8 mouse cellular contexts compared by ENCODE assay signal in genomic region chr4:99930518-99931239, GRCm38 (mm10). TPM values are rescaled to one million over a fixed set of nuclear protein-coding genes. Genes with fewer than 3 reads are reported as not detected.
DNase-seq lines count a peak whose midpoint lies in the region; ATAC-seq and TF ChIP-seq lines count a peak whose summit lies in the region.

No protein-coding gene starts in this region.

- H3K27me3 ChIP-seq in E14TG2a.4 (ENCODE audit: insufficient read depth, low read length), result peaks cover 12% of the 10 kb centered on the region
- H3K27me3 ChIP-seq in MEL (ENCODE audit: control insufficient read depth in 1 of 2, insufficient read depth in 2 of 2, low read length in 2 of 2), result no peaks in the 10 kb centered on the region
- H3K27me3 ChIP-seq in liver, embryonic 11.5 days (replicated peaks; ENCODE audit: control insufficient read depth, insufficient read depth, low read length), result no peaks in the 10 kb centered on the region
- H3K27me3 ChIP-seq in neural tube, embryonic 12.5 days (replicated peaks), result no peaks in the 10 kb centered on the region

- TF ChIP-seq POLR2A in MEL (IDR thresholded peaks at IDR 0.05; ENCODE audit: control insufficient read depth in 1 of 2, insufficient read depth in 1 of 2, low read depth in 1 of 2, low read length in 2 of 2, poor library complexity in 1 of 2), result no peak

- TF ChIP-seq EP300 in MEL (IDR thresholded peaks at IDR 0.05; ENCODE audit: low read depth in 1 of 2, low read length in 2 of 2), result no peak

- peaks cover 32% of the 10 kb centered on the region for H3K36me3 ChIP-seq in E14TG2a.4 (ENCODE audit: insufficient read depth, low read length)
- H3K36me3 ChIP-seq in MEL (ENCODE audit: control insufficient read depth in 1 of 2, insufficient read depth in 2 of 2, low read length in 2 of 2), result no peaks in the 10 kb centered on the region
- H3K36me3 ChIP-seq in liver, embryonic 11.5 days (ENCODE audit: control insufficient read depth, insufficient read depth, low read length), result peaks cover 5% of the 10 kb centered on the region; the same call in 1 of the 2 replicates
- no peaks in the 10 kb centered on the region for H3K36me3 ChIP-seq in neural tube, embryonic 12.5 days

- ATAC-seq in liver, embryonic 11.5 days (replicated peaks; ENCODE audit: low FRiP score), result no peak
- no peak for ATAC-seq in neural tube, embryonic 12.5 days (ENCODE audit: low FRiP score, low read depth)
- ATAC-seq in activated CD4-positive, CD25-positive, alpha-beta regulatory T cell, adult 4 months, result no peak

- TF ChIP-seq RAD21 in MEL (IDR thresholded peaks at IDR 0.05; ENCODE audit: low read depth, low read length), result no peak

- H3K4me1 ChIP-seq in E14TG2a.4 (replicated peaks; ENCODE audit: low read depth, low read length) (peaks cover 28% of the 10 kb centered on the region), MEL (ENCODE audit: control insufficient read depth in 1 of 2, insufficient read depth in 2 of 2, low read length in 2 of 2) (0 out of 4 replicates have a peak, but pooled peaks cover 0 to 5% of the 10 kb centered on the region in 2 experiments)
- peaks cover 15% of the 10 kb centered on the region for H3K4me1 ChIP-seq in liver, embryonic 11.5 days (replicated peaks; ENCODE audit: control insufficient read depth, insufficient read depth, low read length)
- peaks cover 12% of the 10 kb centered on the region for H3K4me1 ChIP-seq in neural tube, embryonic 12.5 days

- H3K9me3 ChIP-seq in E14TG2a.4 (ENCODE audit: low read length), result no peaks in the 10 kb centered on the region
- H3K9me3 ChIP-seq in MEL (replicated peaks; ENCODE audit: insufficient read depth, low read length), result no peaks in the 10 kb centered on the region
- no peaks in the 10 kb centered on the region for H3K9me3 ChIP-seq in liver, embryonic 11.5 days (ENCODE audit: control insufficient read depth, low read length)
- H3K9me3 ChIP-seq in neural tube, embryonic 12.5 days, result no peaks in the 10 kb centered on the region

- H3K27ac ChIP-seq in MEL (ENCODE audit: control insufficient read depth, low read depth, low read length), result peak overlapping the region; percentile 24
- 0 out of 2 replicates have a peak overlapping the region, but pooled peaks have one; percentile 95 for H3K27ac ChIP-seq in liver, embryonic 11.5 days (ENCODE audit: low read depth, low read length)
- H3K27ac ChIP-seq in neural tube, embryonic 12.5 days, result no peak overlapping the region

- no peak for DNase-seq in MEL (ENCODE audit: low read depth, low spot score)
- peak; percentile 35 to 40 for DNase-seq in heart, adult 9 months (ENCODE audit: low spot score in 2 of 2)
- no peak for DNase-seq in liver, embryonic 11.5 days (ENCODE audit: low spot score)
- no peak for DNase-seq in spleen, postnatal 4 days (ENCODE audit: low spot score in 2 of 2)
- no peak for DNase-seq in spleen, postnatal 10 days (ENCODE audit: low spot score in 2 of 2)

- peak overlapping the region; percentile 42 for H3K9ac ChIP-seq in MEL (ENCODE audit: control insufficient read depth, low read depth, low read length, poor library complexity, severe bottlenecking)
- peak overlapping the region; percentile 26; the same call in 1 of the 2 replicates for H3K9ac ChIP-seq in liver, embryonic 11.5 days (ENCODE audit: low read depth, low read length)
- no peak overlapping the region for H3K9ac ChIP-seq in neural tube, embryonic 12.5 days

- TF ChIP-seq CTCF in E14TG2a.4 (conservative IDR thresholded peaks at IDR 0.05; ENCODE audit: low read length), result no peak
- TF ChIP-seq CTCF in MEL (IDR thresholded peaks at IDR 0.05 in 2 of 3, conservative IDR thresholded peaks at IDR 0.05 in 1 of 3; ENCODE audit: control insufficient read depth in 1 of 3, insufficient read depth in 1 of 3, low read depth in 2 of 3, low read length in 3 of 3, poor library complexity in 1 of 3, severe bottlenecking in 1 of 3), result no peak

- H3K4me3 ChIP-seq in E14TG2a.4 (replicated peaks; ENCODE audit: low read length) (peak overlapping the region; percentile 92), MEL (ENCODE audit: control insufficient read depth in 1 of 2, insufficient read depth in 1 of 2, low read depth in 2 of 2, low read length in 2 of 2) (peak overlapping the region; percentile 39 to 79)
- peak overlapping the region; percentile 76 for H3K4me3 ChIP-seq in liver, embryonic 11.5 days (ENCODE audit: low read depth, low read length)
- no peak overlapping the region for H3K4me3 ChIP-seq in neural tube, embryonic 12.5 days

- H3K4me2 ChIP-seq in liver, embryonic 11.5 days, result peak overlapping the region; percentile 70
- H3K4me2 ChIP-seq in neural tube, embryonic 12.5 days (replicated peaks), result peak overlapping the region; percentile 96

- peaks cover 2% of the 10 kb centered on the region; the same call in 1 of the 2 replicates for H3K79me2 ChIP-seq in MEL (ENCODE audit: control insufficient read depth, insufficient read depth, low read length, poor library complexity)

- WGBS in liver, embryonic 11.5 days, result 49% methylated on average over 10 of the region's 10 CpGs
- WGBS in neural tube, embryonic 12.5 days, result 47% methylated on average over 10 of the region's 10 CpGs

TF ChIP-seq in MEL, 35 proteins besides CTCF, POLR2A, EP300 and RAD21:
- TF ChIP-seq ELF1 (IDR thresholded peaks at IDR 0.05; ENCODE audit: low read depth, low read length), result no peak
- no peak for TF ChIP-seq USF2 (IDR thresholded peaks at IDR 0.05; ENCODE audit: borderline replicate concordance in 1 of 2, insufficient read depth in 1 of 2, low read depth in 1 of 2, low read length in 2 of 2)
- no peak for TF ChIP-seq ZMIZ1 (IDR thresholded peaks at IDR 0.05; ENCODE audit: low read depth, low read length)
- no peak for TF ChIP-seq ZKSCAN1 (IDR thresholded peaks at IDR 0.05; ENCODE audit: low read depth, low read length)
- no peak for TF ChIP-seq CHD1 (IDR thresholded peaks at IDR 0.05; ENCODE audit: low read depth, low read length)

RNA-seq across cellular contexts. Expression of gene Itgb3bp, which starts 1.1 kb away (rescaled TPM):
- 5.5 TPM in 2 replicates for total RNA-seq in MEL (2012; rRNA removed)
- polyA plus RNA-seq in MEL (2012; ENCODE audit: insufficient read depth in 1 of 2, insufficient read length in 2 of 2, low read depth in 1 of 2, low replicate concordance in 2 of 2, missing spikeins in 1 of 2), result 1 to 10 TPM in 1 of 2 experiments, not detected in 1; 6.5 TPM
- 35.7 and 39.0 TPM in 2 replicates for polyA plus RNA-seq in liver, embryonic 11.5 days (2014; fragmentation: Nextera tagmentation; extraction: Ambion mirVana)
- polyA plus RNA-seq in neural tube, embryonic 12.5 days (2016; fragmentation: Nextera tagmentation; extraction: Ambion mirVana), result 33.5 and 33.6 TPM in 2 replicates
- polyA plus RNA-seq in activated CD4-positive, CD25-positive, alpha-beta regulatory T cell, adult 4 months (2017; shearing (Covaris generic)), result 10 to 100 TPM; 23.7 to 33.1 TPM

RNA-seq across cellular contexts. Expression of gene Pgm1, which starts 1.5 kb away (rescaled TPM):
- total RNA-seq in MEL (2012; rRNA removed), result 6.7 and 13.6 TPM in 2 replicates
- polyA plus RNA-seq in MEL (2012; ENCODE audit: insufficient read depth in 1 of 2, insufficient read length in 2 of 2, low read depth in 1 of 2, low replicate concordance in 2 of 2, missing spikeins in 1 of 2), result 10 to 100 TPM in 1 of 2 experiments, not detected in 1; 28.6 TPM
- polyA plus RNA-seq in liver, embryonic 11.5 days (2014; fragmentation: Nextera tagmentation; extraction: Ambion mirVana), result 105 and 117 TPM in 2 replicates
- polyA plus RNA-seq in neural tube, embryonic 12.5 days (2016; fragmentation: Nextera tagmentation; extraction: Ambion mirVana), result 41.1 and 41.8 TPM in 2 replicates
- polyA plus RNA-seq in activated CD4-positive, CD25-positive, alpha-beta regulatory T cell, adult 4 months (2017; shearing (Covaris generic)), result 10 to 100 TPM; 32.1 to 34.2 TPM

Comparison
In these comparisons a context has a peak if more than half of its experiments do, and no peak if none do; other contexts are left out.
1. DNase-seq: peak in heart, adult 9 months (2 of 2); none in MEL (single experiment), liver, embryonic 11.5 days (single experiment), spleen, postnatal 4 days (0 of 2) and spleen, postnatal 10 days (0 of 2).